Mouse (Mus musculus) liver, embryonic 14.5 days (tissue): Measurements from ENCODE around the gene Tango6. TPM values are rescaled to one million over a fixed set of nuclear protein-coding genes. Genes with fewer than 3 reads are reported as not detected.

ENCODE experiments used
- ATAC-seq: fragments of 200-750 bp; cut with Nextera tagmentation; 2 replicates; pipeline ENCODE4 v1.8.0; 2017; ENCODE audit warnings: moderate number of reproducible peaks, mild to moderate bottlenecking, moderate library complexity; ENCODE audit not compliant: insufficient read depth
- DNase-seq, 3 experiments: peaks; one replicate each; pipeline ENCODE4 v3.0.0-alpha.2; 2012 to 2013; ENCODE audit warnings: low read depth in 3 of 3, low spot score in 3 of 3
- H3K27ac ChIP-seq: fragments of 300-500 bp; sonication (generic); 2 replicates; pipeline ENCODE4 v1.5.1; 2014; ENCODE audit warnings: moderate library complexity, mild to moderate bottlenecking, control low read depth, inconsistent platforms
- H3K27me3 ChIP-seq: fragments of 300-500 bp; sonication (generic); 2 replicates; pipeline ENCODE4 v1.6.1; 2014; ENCODE audit warnings: mild to moderate bottlenecking, low read length, moderate library complexity; ENCODE audit not compliant: control insufficient read depth, insufficient read depth
- H3K36me3 ChIP-seq: fragments of 300-500 bp; sonication (generic); replicated peaks from 2 replicates; pipeline ENCODE4 v1.6.1; 2014; ENCODE audit warnings: low read depth; ENCODE audit not compliant: control insufficient read depth, insufficient read depth
- H3K4me1 ChIP-seq, 2 experiments: fragments of 200-500 bp in 1 of 2; fragments of 300-500 bp in 1 of 2; sonication (generic) in 1 of 2; replicated peaks; 2 replicates each; pipeline ENCODE4 v1.6.1; 2012 to 2014; ENCODE audit warnings: antibody characterized with exemption in 1 of 2, inconsistent platforms in 1 of 2, low read length in 1 of 2; ENCODE audit not compliant: control insufficient read depth in 2 of 2, insufficient read depth in 2 of 2
- H3K4me2 ChIP-seq: fragments of 300-500 bp; sonication (generic); 2 replicates; pipeline ENCODE4 v1.6.1; 2014; ENCODE audit warnings: low read depth, mild to moderate bottlenecking, control low read depth, moderate library complexity
- H3K4me3 ChIP-seq, 2 experiments: fragments of 200-500 bp in 1 of 2; fragments of 300-500 bp in 1 of 2; sonication (generic) in 1 of 2; 2 replicates each; pipeline ENCODE4 v1.5.1; 2012 to 2014; ENCODE audit warnings: low read depth in 2 of 2, low read length in 2 of 2, mild to moderate bottlenecking in 2 of 2, control low read depth in 1 of 2, inconsistent platforms in 1 of 2, moderate library complexity in 1 of 2; ENCODE audit not compliant: insufficient read depth in 1 of 2
- H3K9ac ChIP-seq: fragments of 300-500 bp; sonication (generic); replicated peaks from 2 replicates; pipeline ENCODE4 v1.6.1; 2014; ENCODE audit warnings: mild to moderate bottlenecking, control low read depth, moderate library complexity
- H3K9me3 ChIP-seq: fragments of 300-500 bp; sonication (generic); 2 replicates; pipeline ENCODE4 v1.6.1; 2016; ENCODE audit warnings: low read length, mixed read lengths; ENCODE audit not compliant: control insufficient read depth
- CTCF ChIP-seq: IDR thresholded peaks from 2 replicates; pipeline ENCODE4 v1.5.1; 2016; ENCODE audit warnings: antibody characterized with exemption, low read depth, control low read depth
- EP300 ChIP-seq: IDR thresholded peaks from 2 replicates; pipeline ENCODE4 v1.6.1; 2016; ENCODE audit warnings: antibody characterized with exemption, low read depth
- WGBS: fragments of 180-500 bp; shearing (Covaris S2); extraction: QIAGEN DNeasy Blood & Tissue Kit; methylation state at CpG from one replicate; pipeline ENCODE4 v1.1.7; 2014; ENCODE audit not compliant: insufficient replicate concordance; 5-methylcytosine and 5-hydroxymethylcytosine counted together
- polyA plus RNA-seq, 2 experiments: library from polyadenylated mRNA; depleted of rRNA in 1 of 2; stranded (reverse) in 1 of 2; unstranded in 1 of 2; fragments of >200 nt; fragmentation: Nextera tagmentation in 1 of 2; extraction: Ambion mirVana in 1 of 2; gene quantifications; 2 replicates each; pipeline versions ENCODE4 v1.2.1 to v1.2.3; 2012 to 2014

Gene Tango6
- polyA plus RNA-seq, 2 experiments: 1.7 to 2.6 TPM

DNA sequence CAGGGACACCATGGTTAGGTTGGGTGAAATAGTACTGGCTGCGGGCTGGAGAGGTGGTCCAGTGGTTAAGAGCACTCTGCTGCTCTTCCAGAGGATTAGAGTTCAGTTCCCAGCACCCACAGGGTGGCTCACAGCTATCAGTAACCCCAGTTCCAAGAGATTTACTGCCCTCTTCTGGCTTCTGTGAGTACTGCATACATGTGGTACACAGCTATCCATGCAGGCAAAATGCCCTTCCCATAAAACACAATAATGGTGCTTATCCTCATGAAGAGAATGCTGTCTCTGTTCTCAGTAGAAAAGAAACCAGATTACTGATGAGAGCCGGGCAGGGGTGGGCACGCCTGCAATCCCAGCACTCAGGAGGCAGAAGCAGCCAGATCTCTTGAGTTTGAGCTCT is 123.0 kb downstream of the Tango6 start:
- H3K9me3 ChIP-seq: no peaks in the 10 kb centered on the region
- TF ChIP-seq CTCF (peak; percentile 41), EP300 (no peak)
- WGBS: 74% methylated on average over 3 of the region's 3 CpGs

DNA sequence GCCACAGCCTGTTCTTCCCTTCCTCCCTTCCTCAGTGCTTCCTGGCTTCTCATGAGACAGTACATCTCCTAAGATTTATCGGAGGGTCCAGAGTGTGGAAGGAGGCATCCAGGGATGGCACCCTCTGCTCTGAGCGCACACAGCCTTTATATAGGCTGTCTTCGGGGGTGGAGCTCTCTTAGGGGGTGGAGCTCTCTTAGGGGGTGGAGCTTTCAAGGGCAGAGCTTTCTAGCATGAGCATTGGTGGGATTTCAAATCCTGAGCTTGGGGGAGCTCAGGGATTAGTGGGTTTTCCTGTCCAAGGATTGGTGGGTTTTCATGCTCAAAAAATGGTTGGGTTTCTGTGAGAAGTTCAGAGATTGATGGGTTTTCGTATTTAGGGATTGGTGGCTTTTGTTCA is 124.6 kb downstream of the Tango6 start:
- Histone ChIP-seq H3K4me3 (no peak overlapping the region), H3K36me3 (no peaks in the 10 kb centered on the region), H3K9ac (no peak overlapping the region), H3K9me3 (no peaks in the 10 kb centered on the region), H3K27ac (no peak overlapping the region), H3K27me3 (no peaks in the 10 kb centered on the region), H3K4me2 (no peak overlapping the region), H3K4me1 (no peaks in the 10 kb centered on the region)
- no peak for TF ChIP-seq EP300
- no peak for TF ChIP-seq CTCF
- DNase-seq (no peak), ATAC-seq (no peak)
- 71% methylated on average over 4 of the region's 4 CpGs for WGBS

More for the DNA sequence above, 123.0 kb downstream of the Tango6 start:
- Histone ChIP-seq H3K27me3 (no peaks in the 10 kb centered on the region), H3K4me2 (no peak overlapping the region), H3K4me1 (no peaks in the 10 kb centered on the region), H3K9ac (no peak overlapping the region), H3K36me3 (no peaks in the 10 kb centered on the region), H3K4me3 (no peak overlapping the region), H3K27ac (no peak overlapping the region)
- DNase-seq (no peak), ATAC-seq (no peak)

DNA sequence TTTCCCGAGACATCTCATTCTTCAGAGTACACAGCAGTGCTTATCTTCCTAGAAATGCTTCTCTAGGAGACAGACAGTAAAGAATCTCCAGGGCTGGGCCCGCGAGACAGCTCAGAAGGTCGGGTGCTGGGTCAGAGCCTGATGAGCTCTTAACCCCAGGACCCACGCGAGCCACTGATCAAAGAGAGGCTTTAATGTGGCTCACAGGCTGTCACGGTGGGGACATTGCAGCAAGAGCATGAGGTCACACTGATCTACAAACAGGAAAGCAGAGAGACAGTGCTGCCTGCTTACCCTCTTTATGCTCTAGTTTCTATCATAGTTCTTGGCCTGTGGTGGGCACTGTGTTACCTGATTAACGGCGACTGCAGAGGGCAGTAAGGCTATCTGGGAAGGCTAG is 126.9 kb downstream of the Tango6 start:
- Histone ChIP-seq H3K9ac (no peak overlapping the region), H3K27ac (no peak overlapping the region), H3K4me1 (0 out of 4 replicates have a peak, but pooled peaks cover 0 to 2% of the 10 kb centered on the region in 2 experiments), H3K4me3 (no peak overlapping the region), H3K27me3 (no peaks in the 10 kb centered on the region), H3K36me3 (no peaks in the 10 kb centered on the region), H3K9me3 (no peaks in the 10 kb centered on the region), H3K4me2 (no peak overlapping the region)
- 57% methylated on average over 9 of the region's 9 CpGs for WGBS
- DNase-seq: no peak
- ATAC-seq: no peak
- TF ChIP-seq CTCF (no peak), EP300 (no peak)

DNA sequence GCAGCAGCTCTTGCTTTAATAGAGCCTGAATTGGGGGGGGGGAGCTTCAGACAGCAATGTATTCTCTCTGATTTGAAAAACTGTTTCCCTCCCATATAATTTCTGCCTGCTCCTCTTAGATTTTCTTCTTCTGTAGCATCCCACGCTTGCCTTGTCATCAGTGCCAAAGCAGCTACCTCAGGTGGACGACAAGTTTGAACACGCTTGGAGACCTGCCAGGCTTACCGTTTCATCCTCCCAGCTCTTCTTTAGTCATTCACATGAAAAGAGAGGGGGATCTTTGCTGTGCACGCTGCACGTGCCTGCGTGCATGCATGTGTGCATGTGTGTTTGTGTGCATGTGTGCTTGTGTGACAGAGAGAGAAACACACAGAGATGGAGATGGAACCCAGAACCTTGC is 127.5 kb downstream of the Tango6 start:
- Histone ChIP-seq H3K27me3 (no peaks in the 10 kb centered on the region), H3K4me2 (no peak overlapping the region), H3K36me3 (no peaks in the 10 kb centered on the region), H3K27ac (no peak overlapping the region), H3K9me3 (no peaks in the 10 kb centered on the region), H3K9ac (no peak overlapping the region), H3K4me3 (no peak overlapping the region), H3K4me1 (0 out of 4 replicates have a peak, but pooled peaks cover 0 to 2% of the 10 kb centered on the region in 2 experiments)
- DNase-seq (no peak), ATAC-seq (no peak)
- 66% methylated on average over 7 of the region's 7 CpGs for WGBS
- TF ChIP-seq CTCF (no peak), EP300 (no peak)

DNA sequence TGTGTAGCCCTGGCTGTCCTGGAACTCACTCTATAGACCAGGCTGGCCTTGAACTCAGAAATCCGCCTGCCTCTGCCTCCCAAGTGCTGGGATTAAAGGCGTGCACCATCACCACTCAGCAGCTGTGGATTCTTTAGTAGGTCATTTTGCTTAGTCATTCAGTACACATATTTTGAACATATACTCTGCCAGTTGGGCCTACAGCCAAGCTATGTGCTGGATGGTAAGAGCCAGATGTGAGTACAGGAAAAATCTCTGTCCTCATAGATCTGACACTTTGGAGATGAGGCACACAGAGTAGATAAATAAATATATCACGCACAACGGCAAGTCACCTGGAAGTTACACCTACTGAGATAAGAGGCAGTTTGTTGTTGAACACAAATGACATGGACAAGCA is 129.7 kb downstream of the Tango6 start:
- TF ChIP-seq EP300: no peak
- no peak for TF ChIP-seq CTCF
- 64% methylated on average over 4 of the region's 4 CpGs for WGBS
- 0 out of 4 replicates have a peak, but pooled peaks cover 0 to 2% of the 10 kb centered on the region in 2 experiments for H3K4me1 ChIP-seq
- no peak overlapping the region for H3K9ac ChIP-seq
- no peak overlapping the region for H3K27ac ChIP-seq
- no peaks in the 10 kb centered on the region for H3K36me3 ChIP-seq
- H3K4me2 ChIP-seq: no peak overlapping the region
- DNase-seq (no peak), ATAC-seq (no peak)
- no peaks in the 10 kb centered on the region for H3K27me3 ChIP-seq
- H3K4me3 ChIP-seq: no peak overlapping the region
- H3K9me3 ChIP-seq: no peaks in the 10 kb centered on the region
